Mouse (Mus musculus): ENCODE measurements at regions not wholly inside any gene's neighbourhood (a gene's known extent, or its start where the extent isn't known, plus 50 kb on each side); places are given as distances from the start of the nearest gene placed in this dataset.

GRCm38 (mm10) chr13:44346636-44347035, 382.6 kb upstream of the Jarid2 start:
- no peak for DNase-seq (ENCODE audit: low spot score)

GRCm38 (mm10) chr13:44347662-44348061, 381.6 kb upstream of the Jarid2 start:
- DNase-seq (ENCODE audit: low spot score): no peak

GRCm38 (mm10) chr13:44353899-44354298, 375.4 kb upstream of the Jarid2 start:
- DNase-seq (ENCODE audit: low spot score): no peak

- DNase-seq (ENCODE audit: low spot score): no peak
Observed at GRCm38 (mm10) chr13:44355771-44356221, 373.5 kb upstream of the Jarid2 start.

- DNase-seq (ENCODE audit: low spot score): no peak
Observed at GRCm38 (mm10) chr13:44356981-44357380, 372.3 kb upstream of the Jarid2 start.

GRCm38 (mm10) chr13:44359344-44359743, 369.9 kb upstream of the Jarid2 start:
- no peak for DNase-seq (ENCODE audit: low spot score)

GRCm38 (mm10) chr13:44360016-44360415, 369.3 kb upstream of the Jarid2 start:
- DNase-seq (ENCODE audit: low spot score): no peak

GRCm38 (mm10) chr13:44360725-44361290, 368.5 kb upstream of the Jarid2 start:
- no peak for DNase-seq (ENCODE audit: low spot score)

GRCm38 (mm10) chr13:44362293-44363005, 366.8 kb upstream of the Jarid2 start:
- no peak for DNase-seq (ENCODE audit: low spot score)

GRCm38 (mm10) chr13:44363016-44363415, 366.3 kb upstream of the Jarid2 start:
- no peak for DNase-seq (ENCODE audit: low spot score)

- DNase-seq (ENCODE audit: low spot score): no peak
Observed at GRCm38 (mm10) chr13:44369301-44369700, 360.0 kb upstream of the Jarid2 start.

- no peak for DNase-seq (ENCODE audit: low spot score)
Observed at GRCm38 (mm10) chr13:44372361-44372877, 356.9 kb upstream of the Jarid2 start.

- no peak for DNase-seq (ENCODE audit: low spot score)
Observed at GRCm38 (mm10) chr13:44375476-44376159, 353.7 kb upstream of the Jarid2 start.

- no peak for DNase-seq (ENCODE audit: low spot score)
Observed at GRCm38 (mm10) chr13:44376160-44376488, 353.1 kb upstream of the Jarid2 start.

GRCm38 (mm10) chr13:44381721-44382450, 347.4 kb upstream of the Jarid2 start:
- no peak for DNase-seq (ENCODE audit: low spot score)

GRCm38 (mm10) chr13:44383322-44383721, 346.0 kb upstream of the Jarid2 start:
- DNase-seq (ENCODE audit: low spot score): no peak

GRCm38 (mm10) chr13:44386767-44387166, 342.5 kb upstream of the Jarid2 start:
- no peak for DNase-seq (ENCODE audit: low spot score)

- no peak for DNase-seq (ENCODE audit: low spot score)
Observed at GRCm38 (mm10) chr13:44389696-44390095, 339.6 kb upstream of the Jarid2 start.

GRCm38 (mm10) chr13:44390666-44391390, 338.4 kb upstream of the Jarid2 start:
- DNase-seq (ENCODE audit: low spot score): no peak

- no peak for DNase-seq (ENCODE audit: low spot score)
Observed at GRCm38 (mm10) chr13:44394016-44394415, 335.3 kb upstream of the Jarid2 start.

- no peak for DNase-seq (ENCODE audit: low spot score)
Observed at GRCm38 (mm10) chr13:44398613-44399369, 330.5 kb upstream of the Jarid2 start.
